Mouse (Mus musculus) forebrain, embryonic 12.5 days (tissue): Measurements from ENCODE around the gene Spock2. TPM values are rescaled to one million over a fixed set of nuclear protein-coding genes. Genes with fewer than 3 reads are reported as not detected.

Source experiments
- ATAC-seq: fragments of 200-750 bp; cut with Nextera tagmentation; 2 replicates; pipeline ENCODE4 v1.8.0; 2017; ENCODE audit warnings: moderate TSS enrichment; ENCODE audit not compliant: low FRiP score
- H3K27ac ChIP-seq: fragments of 300-500 bp; sonication (generic); 2 replicates; pipeline ENCODE4 v1.5.1; 2016; ENCODE audit warnings: mild to moderate bottlenecking
- H3K27me3 ChIP-seq: fragments of 300-500 bp; sonication (generic); 2 replicates; pipeline ENCODE4 v1.6.1; 2016; ENCODE audit warnings: mild to moderate bottlenecking
- H3K36me3 ChIP-seq: fragments of 300-500 bp; sonication (generic); replicated peaks from 2 replicates; pipeline ENCODE4 v1.6.1; 2016; ENCODE audit warnings: mild to moderate bottlenecking
- H3K4me1 ChIP-seq: fragments of 300-500 bp; sonication (generic); 2 replicates; pipeline ENCODE4 v1.6.1; 2016
- H3K4me2 ChIP-seq: fragments of 300-500 bp; sonication (generic); 2 replicates; pipeline ENCODE4 v1.6.1; 2016; ENCODE audit warnings: mild to moderate bottlenecking, moderate library complexity
- H3K4me3 ChIP-seq: fragments of 300-500 bp; sonication (generic); replicated peaks from 2 replicates; pipeline ENCODE4 v1.5.1; 2016; ENCODE audit warnings: mild to moderate bottlenecking
- H3K9ac ChIP-seq: fragments of 300-500 bp; sonication (generic); 2 replicates; pipeline ENCODE4 v1.6.1; 2016; ENCODE audit warnings: mild to moderate bottlenecking
- H3K9me3 ChIP-seq: fragments of 300-500 bp; sonication (generic); 2 replicates; pipeline ENCODE4 v1.6.1; 2016
- WGBS: fragments of 180-500 bp; shearing (Covaris S2); methylation state at CpG from one replicate; pipeline ENCODE4 v1.1.7; 2016; 5-methylcytosine and 5-hydroxymethylcytosine counted together
- polyA plus RNA-seq: library from polyadenylated mRNA; unstranded; fragments of >200 nt; fragmentation: Nextera tagmentation; extraction: Ambion mirVana; gene quantifications from 2 replicates; pipeline ENCODE4 v1.2.1, GENCODE M21; 2016

Gene Spock2
- polyA plus RNA-seq, 1 experiment from 2014 or later: 13.2 TPM

DNA sequence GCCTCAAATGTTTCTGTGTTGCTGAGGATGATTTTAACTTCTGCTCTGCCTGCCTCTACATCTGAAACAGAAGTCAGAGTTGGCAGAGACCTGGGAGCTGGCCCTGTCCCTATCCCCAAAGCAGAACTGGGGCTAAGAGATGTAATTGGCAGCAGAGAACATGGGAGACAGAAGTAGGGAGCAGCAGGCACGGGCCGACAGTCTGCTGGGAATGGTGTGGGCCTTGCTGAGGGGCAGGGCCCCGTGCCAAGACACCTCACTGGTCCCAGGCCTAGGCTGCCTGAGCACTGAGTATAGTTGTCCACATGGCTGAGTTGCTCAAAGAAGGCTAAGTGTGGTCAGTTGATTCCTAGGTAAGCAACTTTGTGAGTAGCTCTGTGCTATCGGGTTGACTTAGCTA is 22.0 kb upstream of the Spock2 start:
- 89% methylated on average over 4 of the region's 4 CpGs for WGBS
- H3K9ac ChIP-seq: no peak overlapping the region
- H3K9me3 ChIP-seq: no peaks in the 10 kb centered on the region
- 0 out of 2 replicates have a peak, but pooled peaks cover 6% of the 10 kb centered on the region for H3K4me1 ChIP-seq
- no peak overlapping the region for H3K27ac ChIP-seq
- ATAC-seq: no peak
- no peaks in the 10 kb centered on the region for H3K27me3 ChIP-seq
- no peak overlapping the region for H3K4me2 ChIP-seq
- no peak overlapping the region for H3K4me3 ChIP-seq
- no peaks in the 10 kb centered on the region for H3K36me3 ChIP-seq

GRCm38 (mm10) chr10:60092311-60092710 is 13.7 kb upstream of the Spock2 start:
- Histone ChIP-seq H3K36me3 (no peaks in the 10 kb centered on the region), H3K9me3 (no peaks in the 10 kb centered on the region), H3K4me2 (no peak overlapping the region), H3K27me3 (no peaks in the 10 kb centered on the region), H3K4me3 (no peak overlapping the region), H3K27ac (no peak overlapping the region), H3K9ac (no peak overlapping the region), H3K4me1 (peaks cover 4% of the 10 kb centered on the region; the same call in 1 of the 2 replicates)
- ATAC-seq: no peak
- 89% methylated on average over 2 of the region's 2 CpGs for WGBS

GRCm38 (mm10) chr10:60093751-60094150 is 12.3 kb upstream of the Spock2 start:
- ATAC-seq: no peak
- Histone ChIP-seq H3K4me1 (peaks cover 4% of the 10 kb centered on the region; the same call in 1 of the 2 replicates), H3K4me3 (no peak overlapping the region), H3K9ac (no peak overlapping the region), H3K36me3 (no peaks in the 10 kb centered on the region), H3K9me3 (no peaks in the 10 kb centered on the region), H3K27me3 (no peaks in the 10 kb centered on the region), H3K4me2 (no peak overlapping the region), H3K27ac (no peak overlapping the region)
- WGBS: 84% methylated on average over 2 of the region's 2 CpGs

DNA sequence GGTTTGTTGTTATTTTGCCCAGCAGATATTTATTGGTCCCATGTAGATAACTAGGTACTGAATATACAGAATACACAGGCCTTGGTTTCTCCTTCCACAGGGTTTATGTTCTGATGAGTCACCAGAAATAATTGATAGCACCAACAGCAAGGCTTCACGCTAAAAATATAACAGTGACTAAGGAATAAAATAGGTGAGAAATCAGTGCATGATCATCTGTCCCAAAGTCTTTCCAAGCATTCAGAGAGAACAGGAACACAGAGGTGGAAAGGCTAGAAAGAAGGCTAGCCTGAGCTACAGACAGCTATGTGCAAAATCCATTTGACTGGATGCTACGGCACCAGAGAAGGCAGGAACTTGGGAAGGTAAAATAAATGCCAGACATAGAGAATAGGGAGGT is 10.5 kb upstream of the Spock2 start:
- 95% methylated on average over 2 of the region's 2 CpGs for WGBS
- H3K36me3 ChIP-seq: no peaks in the 10 kb centered on the region
- H3K9me3 ChIP-seq: no peaks in the 10 kb centered on the region
- no peak overlapping the region for H3K4me3 ChIP-seq
- no peak overlapping the region for H3K27ac ChIP-seq
- no peak overlapping the region for H3K9ac ChIP-seq
- H3K4me2 ChIP-seq: no peak overlapping the region
- no peak for ATAC-seq
- no peaks in the 10 kb centered on the region for H3K27me3 ChIP-seq
- H3K4me1 ChIP-seq: peaks cover 4% of the 10 kb centered on the region; the same call in 1 of the 2 replicates

- H3K9me3 ChIP-seq: no peaks in the 10 kb centered on the region
- H3K4me2 ChIP-seq: no peak overlapping the region
- H3K4me1 ChIP-seq: no peaks in the 10 kb centered on the region; the same call in 1 of the 2 replicates
- WGBS: 75% methylated on average over 1 of the region's 1 CpGs
- no peaks in the 10 kb centered on the region for H3K27me3 ChIP-seq
- no peak overlapping the region for H3K9ac ChIP-seq
- H3K27ac ChIP-seq: no peak overlapping the region
- H3K36me3 ChIP-seq: no peaks in the 10 kb centered on the region
- no peak for ATAC-seq
- H3K4me3 ChIP-seq: no peak overlapping the region
Observed at GRCm38 (mm10) chr10:60096302-60096701, 9.7 kb upstream of the Spock2 start.

GRCm38 (mm10) chr10:60097146-60097545 is 8.9 kb upstream of the Spock2 start:
- no peak overlapping the region for H3K4me2 ChIP-seq
- no peaks in the 10 kb centered on the region for H3K9me3 ChIP-seq
- H3K27ac ChIP-seq: no peak overlapping the region
- no peak overlapping the region for H3K4me3 ChIP-seq
- 94% methylated on average over 9 of the region's 9 CpGs for WGBS
- ATAC-seq: no peak
- no peak overlapping the region for H3K9ac ChIP-seq
- no peaks in the 10 kb centered on the region for H3K36me3 ChIP-seq
- no peaks in the 10 kb centered on the region for H3K27me3 ChIP-seq
- no peaks in the 10 kb centered on the region; the same call in 1 of the 2 replicates for H3K4me1 ChIP-seq

DNA sequence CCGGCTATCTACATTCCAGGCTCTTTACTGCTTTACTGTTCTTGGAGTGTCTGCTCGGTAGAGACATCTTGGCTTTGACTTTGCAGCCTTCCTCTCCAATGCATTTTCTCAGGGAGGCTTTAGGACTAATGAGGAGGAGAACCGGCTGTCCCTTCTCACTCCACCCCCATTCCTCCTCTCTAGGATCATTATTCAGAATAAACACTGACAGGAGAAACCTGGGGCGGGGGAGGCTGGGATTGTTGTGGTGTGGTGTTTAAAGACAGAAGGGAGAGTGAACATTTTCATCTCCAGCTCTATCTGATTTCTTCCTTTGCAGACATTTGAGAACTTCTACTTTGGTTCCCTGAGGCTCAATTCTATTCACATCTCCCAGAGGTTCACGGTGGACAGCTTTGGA is 8.2 kb upstream of the Spock2 start:
- H3K27ac ChIP-seq: no peak overlapping the region
- no peak overlapping the region for H3K4me3 ChIP-seq
- no peaks in the 10 kb centered on the region for H3K36me3 ChIP-seq
- 86% methylated on average over 5 of the region's 5 CpGs for WGBS
- no peaks in the 10 kb centered on the region for H3K27me3 ChIP-seq
- no peaks in the 10 kb centered on the region for H3K9me3 ChIP-seq
- H3K4me2 ChIP-seq: no peak overlapping the region
- ATAC-seq: no peak
- H3K4me1 ChIP-seq: no peaks in the 10 kb centered on the region; the same call in 1 of the 2 replicates
- H3K9ac ChIP-seq: no peak overlapping the region

GRCm38 (mm10) chr10:60105391-60106145 is 451 bp upstream of the Spock2 start:
- peaks cover 39% of the 10 kb centered on the region for H3K4me1 ChIP-seq
- peak overlapping the region; percentile 56 for H3K4me3 ChIP-seq
- H3K27ac ChIP-seq: peak overlapping the region; percentile 47
- H3K27me3 ChIP-seq: peaks cover 62% of the 10 kb centered on the region
- H3K36me3 ChIP-seq: no peaks in the 10 kb centered on the region
- H3K9ac ChIP-seq: no peak overlapping the region
- H3K4me2 ChIP-seq: peak overlapping the region; percentile 97
- 12% methylated on average over 20 of the region's 20 CpGs for WGBS
- no peaks in the 10 kb centered on the region for H3K9me3 ChIP-seq
- ATAC-seq: peak; percentile 2; the same call in 1 of the 2 replicates

DNA sequence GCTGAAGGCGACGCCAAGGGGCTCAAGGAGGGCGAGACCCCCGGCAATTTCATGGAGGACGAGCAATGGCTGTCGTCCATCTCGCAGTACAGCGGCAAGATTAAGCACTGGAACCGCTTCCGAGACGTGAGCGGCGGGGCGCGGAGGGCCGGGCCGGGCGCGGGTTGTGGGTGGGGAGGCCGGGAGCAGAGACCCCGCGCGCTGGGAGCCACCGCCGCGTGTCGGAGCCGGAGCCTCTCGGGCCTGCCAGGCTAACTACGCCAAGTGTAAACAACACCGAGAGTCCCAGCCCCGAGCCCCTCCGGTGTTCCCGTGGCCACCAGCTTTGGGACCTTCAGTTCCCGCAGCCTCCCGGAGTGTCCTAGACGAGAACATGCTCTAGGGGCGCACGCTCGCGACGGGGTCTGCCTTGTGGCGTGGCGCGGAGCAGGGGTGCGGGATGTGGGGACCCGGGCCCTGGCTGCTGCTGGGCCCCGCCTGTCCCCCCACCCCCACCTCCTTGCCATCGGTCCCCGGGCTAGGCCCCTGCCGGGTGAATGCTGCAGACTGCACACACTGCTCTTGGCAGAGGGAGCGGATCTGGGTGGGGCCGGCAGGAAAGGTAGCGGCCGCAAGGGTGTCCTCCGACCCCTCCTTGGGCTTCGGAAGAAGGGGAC is 640 bp downstream of the Spock2 start:
- no peaks in the 10 kb centered on the region for H3K36me3 ChIP-seq
- peak overlapping the region; percentile 56 for H3K4me3 ChIP-seq
- 1% methylated on average over 57 of the region's 57 CpGs for WGBS
- H3K9ac ChIP-seq: peak overlapping the region; percentile 69
- peak overlapping the region; percentile 97 for H3K4me2 ChIP-seq
- H3K9me3 ChIP-seq: no peaks in the 10 kb centered on the region
- peaks cover 71% of the 10 kb centered on the region for H3K27me3 ChIP-seq
- H3K27ac ChIP-seq: peak overlapping the region; percentile 68
- peak; percentile 71 for ATAC-seq
- H3K4me1 ChIP-seq: peaks cover 39% of the 10 kb centered on the region

GRCm38 (mm10) chr10:60107448-60107847 is 1.4 kb downstream of the Spock2 start:
- H3K4me3 ChIP-seq: peak overlapping the region; percentile 56
- WGBS: under 1% methylated on average over 28 of the region's 28 CpGs
- peaks cover 71% of the 10 kb centered on the region for H3K27me3 ChIP-seq
- peak overlapping the region; percentile 69; the same call in 1 of the 2 replicates for H3K9ac ChIP-seq
- no peaks in the 10 kb centered on the region for H3K36me3 ChIP-seq
- H3K27ac ChIP-seq: no peak overlapping the region
- peak; percentile 7; the same call in 1 of the 2 replicates for ATAC-seq
- peak overlapping the region; percentile 97 for H3K4me2 ChIP-seq
- no peaks in the 10 kb centered on the region for H3K9me3 ChIP-seq
- peaks cover 39% of the 10 kb centered on the region for H3K4me1 ChIP-seq

DNA sequence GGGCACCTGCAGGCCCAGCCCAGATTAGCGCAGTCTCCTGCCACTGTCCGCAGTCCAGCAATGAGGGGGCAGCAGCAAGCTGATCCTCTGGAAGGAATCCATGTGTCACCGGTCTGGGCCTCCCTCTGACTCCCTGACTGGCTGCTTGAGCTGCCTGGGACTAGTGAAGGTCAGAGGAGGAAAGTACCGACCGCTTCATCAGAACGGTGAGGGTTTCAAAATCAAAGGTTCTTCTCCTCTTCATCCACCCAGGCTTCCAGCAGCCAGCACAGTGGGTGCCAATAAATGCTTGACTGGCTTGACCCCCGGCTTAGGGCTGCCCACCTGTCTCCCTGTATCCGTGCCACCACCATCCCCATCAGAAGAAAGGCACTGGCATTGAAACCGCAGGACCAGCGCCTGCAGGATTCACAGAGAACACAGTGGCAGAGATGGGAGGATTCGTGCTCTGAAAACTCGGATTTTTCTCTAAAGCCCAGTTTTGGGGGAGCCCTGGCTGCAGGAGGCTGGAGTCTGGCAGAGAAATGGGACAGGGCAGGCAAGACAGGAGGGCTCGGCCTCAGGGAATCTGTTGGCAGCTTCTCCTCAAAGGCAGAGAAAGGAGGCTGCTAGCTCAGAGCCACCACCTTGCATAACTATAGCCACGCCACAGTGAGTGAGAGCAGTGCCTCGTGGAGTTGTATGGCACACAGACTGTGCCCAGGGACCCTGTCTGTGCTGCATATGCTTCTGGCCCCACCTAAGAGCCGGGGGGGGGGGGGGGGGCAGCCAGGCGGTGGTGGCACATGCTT is 2.5 kb downstream of the Spock2 start:
- Histone ChIP-seq H3K36me3 (no peaks in the 10 kb centered on the region), H3K9ac (0 out of 2 replicates have a peak overlapping the region, but pooled peaks have one; percentile 12), H3K27me3 (peaks cover 71% of the 10 kb centered on the region), H3K4me1 (peaks cover 39% of the 10 kb centered on the region), H3K27ac (no peak overlapping the region), H3K4me2 (peak overlapping the region; percentile 97), H3K9me3 (no peaks in the 10 kb centered on the region), H3K4me3 (peak overlapping the region; percentile 56; the same call in 1 of the 2 replicates)
- WGBS: 38% methylated on average over 16 of the region's 17 CpGs
- no peak for ATAC-seq

DNA sequence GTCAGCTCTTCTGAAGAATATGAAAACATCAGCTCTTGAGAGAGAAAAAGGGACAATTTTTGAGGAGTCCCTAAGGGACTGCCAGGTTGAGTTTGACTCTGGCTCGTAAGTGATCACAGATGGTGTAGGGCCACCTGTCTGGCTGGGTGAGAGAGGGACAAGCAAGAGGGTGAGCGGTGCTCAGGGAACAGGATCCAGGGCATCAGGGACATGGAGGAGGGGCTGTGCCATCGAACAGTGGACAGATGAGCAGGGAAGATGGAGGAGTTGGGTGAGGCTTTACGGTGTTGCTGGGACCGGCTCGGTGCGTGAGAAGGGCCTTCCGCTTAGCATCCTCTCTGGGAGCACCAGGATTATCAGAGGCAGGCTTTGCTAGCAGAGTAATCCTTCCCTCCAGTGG is 3.3 kb downstream of the Spock2 start:
- Histone ChIP-seq H3K9me3 (no peaks in the 10 kb centered on the region), H3K9ac (no peak overlapping the region), H3K27ac (no peak overlapping the region), H3K4me2 (no peak overlapping the region), H3K4me1 (peaks cover 39% of the 10 kb centered on the region), H3K4me3 (no peak overlapping the region), H3K36me3 (no peaks in the 10 kb centered on the region), H3K27me3 (peaks cover 67% of the 10 kb centered on the region)
- 75% methylated on average over 8 of the region's 8 CpGs for WGBS
- ATAC-seq: no peak
